Mouse (Mus musculus): ENCODE measurements around the gene Armc10.
A peak's percentile ranks its signal among the peaks of the same experiment; 100 is the strongest.
"Not testable (repeated sequence)": the region's sequence is repeated elsewhere in the genome, so short reads cannot be mapped to it uniquely, and the experiment has no call there.

Gene Armc10

DNA sequence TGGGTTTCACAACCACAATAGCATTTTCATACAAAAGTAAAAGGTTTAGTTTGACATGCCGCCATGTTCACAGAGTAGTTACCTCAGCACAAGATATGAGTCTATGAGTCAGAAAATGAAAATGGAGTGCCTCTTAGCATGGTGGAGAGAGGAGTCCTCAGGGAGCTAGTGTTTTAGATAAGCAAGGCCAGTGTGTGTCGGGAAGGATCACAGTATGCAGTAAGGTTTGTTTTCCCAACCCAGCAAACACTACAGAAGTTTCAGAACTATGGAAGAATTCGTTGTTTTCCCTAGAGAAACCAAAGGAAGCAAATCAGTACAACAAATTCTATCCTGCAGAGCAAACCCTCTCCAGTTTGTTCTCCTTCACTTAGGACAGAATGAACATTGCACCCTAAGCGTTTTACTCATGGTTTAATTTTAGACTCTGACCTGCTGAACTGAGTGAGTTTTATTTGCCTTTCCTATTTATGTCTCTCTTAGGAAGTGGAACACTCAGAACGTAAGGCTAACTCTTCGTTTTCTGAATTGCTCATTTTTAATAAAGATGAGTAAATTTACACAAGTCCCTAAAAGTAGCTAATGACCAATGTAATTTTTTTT, 57.4 kb downstream of the Armc10 start:
- DNase-seq (ENCODE audit: low read depth, low spot score), result no peak

DNA sequence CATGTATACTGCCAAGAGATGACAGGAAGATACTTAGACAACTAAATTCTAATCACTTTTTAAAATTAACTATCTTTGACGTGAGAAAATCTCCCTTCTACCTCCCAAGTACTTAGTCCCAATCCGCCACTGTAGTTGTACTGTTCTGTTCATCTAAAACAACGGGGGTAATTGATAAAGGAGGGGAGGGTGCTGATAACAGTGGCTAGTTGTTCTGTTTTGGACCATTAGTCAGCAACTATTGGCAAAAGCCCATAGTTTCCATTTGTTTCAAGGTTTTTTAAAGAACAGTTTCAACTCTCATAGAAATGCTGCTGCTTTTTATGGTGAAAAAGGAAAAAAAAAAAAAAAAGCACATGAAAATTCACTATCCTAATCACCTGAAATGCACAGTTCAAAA, 58.1 kb downstream of the Armc10 start:
- DNase-seq (ENCODE audit: low read depth, low spot score), result peak; percentile 67

DNA sequence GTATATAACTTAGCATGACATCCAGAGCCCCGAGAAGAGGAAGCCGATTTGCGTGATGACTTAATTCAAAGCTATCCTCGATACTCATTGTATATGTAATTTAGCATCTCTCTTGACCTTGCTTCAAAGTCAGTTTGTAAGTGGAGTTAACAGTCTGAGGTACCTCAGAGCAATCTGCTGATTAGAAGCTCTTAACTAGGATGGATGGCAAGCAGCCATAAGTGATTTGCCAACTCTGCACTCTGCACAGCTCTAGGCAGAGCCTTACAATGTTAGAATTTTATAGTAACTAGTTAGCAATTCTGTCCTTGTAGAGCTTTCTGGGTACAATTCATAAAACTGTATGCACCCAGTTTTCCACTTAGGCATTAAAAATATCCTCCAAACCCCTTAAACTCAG, 60.9 kb downstream of the Armc10 start:
- DNase-seq (ENCODE audit: low read depth, low spot score), result no peak

DNA sequence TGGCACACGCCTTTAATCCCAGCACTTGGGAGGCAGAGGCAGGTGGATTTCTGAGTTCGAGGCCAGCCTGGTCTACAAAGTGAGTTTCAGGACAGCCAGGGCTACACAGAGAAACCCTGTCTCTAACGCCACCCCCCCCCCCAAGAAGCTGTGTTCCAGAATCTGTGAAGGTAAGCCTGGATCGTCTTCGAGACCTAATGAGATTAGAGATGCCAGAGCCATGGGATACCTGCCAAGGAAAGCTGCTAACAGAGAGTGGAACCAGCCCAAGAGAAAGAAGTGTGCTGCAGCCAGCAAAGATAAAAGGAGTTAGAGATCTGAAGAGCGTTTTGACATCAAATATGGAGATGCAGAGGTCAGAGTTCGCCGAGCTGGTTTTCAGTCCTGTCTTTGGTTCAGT, 62.4 kb downstream of the Armc10 start:
- DNase-seq (ENCODE audit: low read depth, low spot score), result not testable (repeated sequence)

Data from brain, adult 2 months (tissue).